Mouse (Mus musculus) liver, embryonic 14.5 days (tissue): ENCODE measurements around the gene Ppp2r1b.

Experiments
- CTCF ChIP-seq: IDR thresholded peaks from 2 replicates; pipeline ENCODE4 v1.5.1; 2016; ENCODE audit warnings: antibody characterized with exemption, low read depth, control low read depth
- EP300 ChIP-seq: IDR thresholded peaks from 2 replicates; pipeline ENCODE4 v1.6.1; 2016; ENCODE audit warnings: antibody characterized with exemption, low read depth

GRCm38 (mm10) chr9:50809146-50809545, 36.0 kb upstream of the Ppp2r1b start:
- TF ChIP-seq EP300 (no peak), CTCF (no peak)
